Mouse (Mus musculus) intestine, postnatal 0 days (tissue): ENCODE measurements at regions not wholly inside any gene's neighbourhood (a gene's known extent, or its start where the extent isn't known, plus 50 kb on each side); places are given as distances from the start of the nearest gene placed in this dataset.

Experiments used
- ATAC-seq: fragments of 200-750 bp; cut with Nextera tagmentation; 2 replicates; pipeline ENCODE4 v1.8.0; 2017; ENCODE audit warnings: mild to moderate bottlenecking, moderate TSS enrichment, moderate library complexity
- H3K27ac ChIP-seq: fragments of 300-500 bp; sonication (generic); 2 replicates; pipeline ENCODE4 v1.5.1; 2014; ENCODE audit warnings: mild to moderate bottlenecking, low read depth, low read length, moderate library complexity
- H3K27me3 ChIP-seq: fragments of 300-500 bp; sonication (generic); replicated peaks from 2 replicates; pipeline ENCODE4 v1.6.1; 2014; ENCODE audit warnings: low read length, mixed read lengths; ENCODE audit not compliant: control insufficient read depth, insufficient read depth
- H3K36me3 ChIP-seq: fragments of 300-500 bp; sonication (generic); 2 replicates; pipeline ENCODE4 v1.6.1; 2014; ENCODE audit warnings: mild to moderate bottlenecking, moderate library complexity; ENCODE audit not compliant: control insufficient read depth, insufficient read depth
- H3K4me1 ChIP-seq: fragments of 300-500 bp; sonication (generic); replicated peaks from 2 replicates; pipeline ENCODE4 v1.6.1; 2014; ENCODE audit warnings: antibody characterized with exemption, low read length, mixed read lengths; ENCODE audit not compliant: control insufficient read depth, insufficient read depth
- H3K4me2 ChIP-seq: fragments of 300-500 bp; sonication (generic); replicated peaks from 2 replicates; pipeline ENCODE4 v1.6.1; 2014; ENCODE audit warnings: low read depth, mild to moderate bottlenecking, moderate library complexity
- H3K4me3 ChIP-seq: fragments of 300-500 bp; sonication (generic); 2 replicates; pipeline ENCODE4 v1.5.1; 2014; ENCODE audit warnings: low read depth, low read length
- H3K9ac ChIP-seq: fragments of 300-500 bp; sonication (generic); 2 replicates; pipeline ENCODE4 v1.6.1; 2014; ENCODE audit warnings: mild to moderate bottlenecking, low read depth, low read length
- H3K9me3 ChIP-seq: fragments of 300-500 bp; sonication (generic); 2 replicates; pipeline ENCODE4 v1.6.1; 2016; ENCODE audit warnings: mixed run types; ENCODE audit not compliant: control insufficient read depth
- CTCF ChIP-seq: sonication (generic); IDR thresholded peaks from 2 replicates; pipeline ENCODE4 v1.5.1; 2016; ENCODE audit warnings: low read depth, mild to moderate bottlenecking, control low read depth, antibody characterized with exemption, moderate library complexity
- WGBS: fragments of 180-500 bp; shearing (Covaris S2); extraction: QIAGEN DNeasy Blood & Tissue Kit; methylation state at CpG from one replicate; pipeline ENCODE4 v1.1.7; 2014; 5-methylcytosine and 5-hydroxymethylcytosine counted together

GRCm38 (mm10) chr5:54178966-54179547, 180.8 kb downstream of the Stim2 start:
- Histone ChIP-seq H3K4me1 (0 out of 2 replicates have a peak, but pooled peaks cover 6% of the 10 kb centered on the region), H3K9me3 (0 out of 2 replicates have a peak, but pooled peaks cover 5% of the 10 kb centered on the region), H3K4me3 (no peak overlapping the region), H3K27me3 (no peaks in the 10 kb centered on the region), H3K4me2 (no peak overlapping the region), H3K36me3 (no peaks in the 10 kb centered on the region), H3K27ac (no peak overlapping the region), H3K9ac (no peak overlapping the region)
- 62% methylated on average over 13 of the region's 13 CpGs for WGBS
- no peak for ATAC-seq
- TF ChIP-seq CTCF, result no peak

GRCm38 (mm10) chr5:54180192-54180611, 181.9 kb downstream of the Stim2 start:
- Histone ChIP-seq H3K4me2 (no peak overlapping the region), H3K9me3 (no peaks in the 10 kb centered on the region), H3K4me3 (no peak overlapping the region), H3K27ac (no peak overlapping the region), H3K27me3 (no peaks in the 10 kb centered on the region), H3K9ac (no peak overlapping the region), H3K36me3 (no peaks in the 10 kb centered on the region), H3K4me1 (0 out of 2 replicates have a peak, but pooled peaks cover 6% of the 10 kb centered on the region)
- ATAC-seq, result no peak
- TF ChIP-seq CTCF, result no peak
- 47% methylated on average over 2 of the region's 2 CpGs for WGBS

DNA sequence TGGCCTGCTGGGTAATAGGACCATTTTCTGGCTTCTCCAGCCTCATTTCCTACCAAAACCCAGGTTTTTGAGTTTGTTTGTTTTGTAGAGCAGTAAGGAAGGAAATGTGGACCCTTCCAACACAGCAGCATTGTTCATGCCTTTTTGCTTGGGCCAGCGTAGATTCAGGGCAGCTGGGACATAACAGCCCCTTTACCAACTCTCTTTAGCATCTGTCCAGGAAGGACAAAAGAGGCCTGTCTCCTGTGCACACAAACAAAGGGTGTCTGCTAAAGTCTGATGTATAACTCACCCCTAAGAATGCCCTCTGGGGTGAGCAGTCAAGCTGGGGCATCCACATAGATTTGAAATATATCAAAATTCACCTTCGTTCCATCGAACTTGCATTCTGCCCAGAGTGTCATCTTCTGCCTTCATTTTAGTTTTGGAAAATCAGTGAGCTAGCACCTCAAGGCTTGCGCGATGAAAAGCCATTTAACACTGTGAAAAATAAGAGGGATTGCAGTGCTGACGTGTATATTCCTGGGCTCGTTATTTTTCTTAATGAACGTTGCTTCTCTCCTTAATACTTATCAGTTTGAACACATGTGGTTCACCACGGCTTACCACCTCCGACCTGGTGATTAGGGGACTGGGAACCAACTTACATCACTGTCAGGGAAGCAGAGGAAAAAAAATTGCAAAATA, 182.5 kb downstream of the Stim2 start:
- Histone ChIP-seq H3K4me1 (0 out of 2 replicates have a peak, but pooled peaks cover 6% of the 10 kb centered on the region), H3K4me3 (no peak overlapping the region), H3K9ac (no peak overlapping the region), H3K27ac (no peak overlapping the region; the same call in 1 of the 2 replicates), H3K27me3 (no peaks in the 10 kb centered on the region), H3K36me3 (no peaks in the 10 kb centered on the region), H3K9me3 (no peaks in the 10 kb centered on the region), H3K4me2 (no peak overlapping the region)
- ATAC-seq, result no peak
- no peak for TF ChIP-seq CTCF
- 53% methylated on average over 10 of the region's 10 CpGs for WGBS

- no peaks in the 10 kb centered on the region for H3K27me3 ChIP-seq
- H3K4me1 ChIP-seq, result 0 out of 2 replicates have a peak, but pooled peaks cover 6% of the 10 kb centered on the region
- no peaks in the 10 kb centered on the region for H3K36me3 ChIP-seq
- no peak overlapping the region for H3K9ac ChIP-seq
- no peak overlapping the region for H3K27ac ChIP-seq
- no peak for TF ChIP-seq CTCF
- no peak overlapping the region for H3K4me2 ChIP-seq
- 27% methylated on average over 13 of the region's 13 CpGs for WGBS
- H3K4me3 ChIP-seq, result no peak overlapping the region
- ATAC-seq, result no peak
- no peaks in the 10 kb centered on the region for H3K9me3 ChIP-seq
These were observed 183.1 kb downstream of the Stim2 start for GRCm38 (mm10) chr5:54181327-54181863.

DNA sequence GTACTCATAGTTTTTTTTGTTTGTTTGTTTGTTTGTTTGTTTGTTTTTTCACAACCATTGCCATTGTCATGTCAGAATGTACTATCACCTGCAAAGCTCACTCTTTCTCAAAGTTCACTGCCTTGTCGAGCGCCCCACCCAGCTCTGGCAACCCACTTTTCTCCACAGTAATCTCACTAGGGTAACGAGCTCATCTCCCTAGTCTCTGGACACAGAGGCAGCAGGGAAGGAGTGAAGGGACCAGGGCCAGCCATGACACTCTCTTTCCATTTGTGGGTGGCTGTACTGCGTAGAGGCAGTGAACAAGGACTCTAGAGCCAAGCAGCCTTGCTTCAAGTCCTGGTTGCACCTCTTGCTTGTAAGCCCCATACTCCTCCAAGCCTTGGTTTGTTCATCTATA, 184.5 kb downstream of the Stim2 start:
- no peak for TF ChIP-seq CTCF
- no peak for ATAC-seq
- no peak overlapping the region for H3K4me3 ChIP-seq
- no peak overlapping the region for H3K27ac ChIP-seq
- H3K4me2 ChIP-seq, result no peak overlapping the region
- H3K9me3 ChIP-seq, result no peaks in the 10 kb centered on the region
- H3K4me1 ChIP-seq, result 0 out of 2 replicates have a peak, but pooled peaks cover 6% of the 10 kb centered on the region
- H3K9ac ChIP-seq, result no peak overlapping the region
- WGBS, result 81% methylated on average over 4 of the region's 4 CpGs
- H3K36me3 ChIP-seq, result no peaks in the 10 kb centered on the region
- no peaks in the 10 kb centered on the region for H3K27me3 ChIP-seq

- 0 out of 2 replicates have a peak, but pooled peaks cover 6% of the 10 kb centered on the region for H3K4me1 ChIP-seq
- H3K27me3 ChIP-seq, result no peaks in the 10 kb centered on the region
- no peak overlapping the region for H3K9ac ChIP-seq
- no peak overlapping the region for H3K27ac ChIP-seq
- H3K4me2 ChIP-seq, result no peak overlapping the region
- no peaks in the 10 kb centered on the region for H3K36me3 ChIP-seq
- WGBS, result 53% methylated on average over 4 of the region's 4 CpGs
- no peak overlapping the region for H3K4me3 ChIP-seq
- TF ChIP-seq CTCF, result peak; percentile 26; the same call in 1 of the 2 replicates
- no peak for ATAC-seq
- H3K9me3 ChIP-seq, result no peaks in the 10 kb centered on the region
These were observed 187.4 kb downstream of the Stim2 start for GRCm38 (mm10) chr5:54185662-54186061.
